11 mouse cellular contexts compared by ENCODE assay signal in genomic region chr5:149745079-149745478, GRCm38 (mm10).
DNase-seq lines count a peak whose midpoint lies in the region; ATAC-seq and TF ChIP-seq lines count a peak whose summit lies in the region.
"Had no signal": no experiment of that assay in that cellular context is flagged by ENCODE, and none has a peak within 500 bp of the region (broad histone marks: within the 10 kb centered on the region; RNA-seq: fewer than 3 reads in every experiment).

No protein-coding gene starts in this region.

- H3K27me3 ChIP-seq in forebrain, postnatal 0 days (ENCODE audit: insufficient read depth, low read length), result no peaks in the 10 kb centered on the region
- no peaks in the 10 kb centered on the region for H3K27me3 ChIP-seq in forebrain, embryonic 16.5 days (replicated peaks; ENCODE audit: control insufficient read depth, insufficient read depth, low read length)
- no peaks in the 10 kb centered on the region for H3K27me3 ChIP-seq in lung, embryonic 14.5 days (ENCODE audit: insufficient read depth, low read length)
- no peaks in the 10 kb centered on the region for H3K27me3 ChIP-seq in Patski
- H3K27me3 ChIP-seq in stomach, postnatal 0 days (ENCODE audit: control insufficient read depth, insufficient read depth, low read length), result no peaks in the 10 kb centered on the region
- H3K27me3 ChIP-seq: liver, embryonic 13.5 days; midbrain, embryonic 12.5 days had no signal

- no peak overlapping the region for H3K9ac ChIP-seq in forebrain, postnatal 0 days
- no peak overlapping the region for H3K9ac ChIP-seq in forebrain, embryonic 16.5 days (replicated peaks; ENCODE audit: low read depth, low read length)
- no peak overlapping the region for H3K9ac ChIP-seq in lung, embryonic 14.5 days
- H3K9ac ChIP-seq in stomach, postnatal 0 days (ENCODE audit: low read length), result no peak overlapping the region
- H3K9ac ChIP-seq: liver, embryonic 13.5 days; midbrain, embryonic 12.5 days had no signal

- no peak for ATAC-seq in forebrain, postnatal 0 days
- no peak for ATAC-seq in forebrain, embryonic 16.5 days
- no peak for ATAC-seq in lung, embryonic 14.5 days (ENCODE audit: insufficient read depth)
- no peak for ATAC-seq in Patski
- ATAC-seq in stomach, postnatal 0 days (ENCODE audit: low FRiP score, low TSS enrichment), result no peak
- ATAC-seq in granulocyte monocyte progenitor cell, adult 5-6 weeks (replicated peaks; ENCODE audit: poor library complexity, severe bottlenecking), result no peak

- CTCF ChIA-PET in Patski (lab: Charles Lee), result no interaction called here

- H3K9me3 ChIP-seq in forebrain, postnatal 0 days (ENCODE audit: low read length), result no peaks in the 10 kb centered on the region
- no peaks in the 10 kb centered on the region for H3K9me3 ChIP-seq in forebrain, embryonic 16.5 days (ENCODE audit: control insufficient read depth, low read length)
- H3K9me3 ChIP-seq in lung, embryonic 14.5 days (ENCODE audit: low read depth, low read length), result peaks cover 3% of the 10 kb centered on the region; the same call in 1 of the 2 replicates
- H3K9me3 ChIP-seq in stomach, postnatal 0 days (ENCODE audit: control insufficient read depth, low read length), result no peaks in the 10 kb centered on the region
- H3K9me3 ChIP-seq: liver, embryonic 13.5 days; midbrain, embryonic 12.5 days had no signal

- TF ChIP-seq CTCF in forebrain, postnatal 0 days (IDR thresholded peaks at IDR 0.05; ENCODE audit: low read depth), result peak; percentile 49
- TF ChIP-seq CTCF in lung, embryonic 14.5 days (IDR thresholded peaks at IDR 0.05; ENCODE audit: low read depth), result peak; percentile 54
- TF ChIP-seq CTCF in Patski (IDR thresholded peaks at IDR 0.05), result peak; percentile 46
- TF ChIP-seq CTCF in stomach, postnatal 0 days (IDR thresholded peaks at IDR 0.05; ENCODE audit: low read depth), result peak; percentile 51

- POLR2A ChIA-PET in Patski (lab: Charles Lee), result no interaction called here

- no peak for TF ChIP-seq EP300 in stomach, postnatal 0 days (optimal IDR thresholded peaks at IDR 0.05)

- H3K27ac ChIP-seq in forebrain, postnatal 0 days (ENCODE audit: low read depth, low read length), result no peak overlapping the region
- no peak overlapping the region for H3K27ac ChIP-seq in forebrain, embryonic 16.5 days (ENCODE audit: low read length)
- no peak overlapping the region for H3K27ac ChIP-seq in lung, embryonic 14.5 days (ENCODE audit: low read depth)
- no peak overlapping the region for H3K27ac ChIP-seq in stomach, postnatal 0 days (replicated peaks)
- H3K27ac ChIP-seq: liver, embryonic 13.5 days; midbrain, embryonic 12.5 days had no signal

- no peak for DNase-seq in forebrain, postnatal 0 days
- no peak for DNase-seq in lung, embryonic 14.5 days
- DNase-seq in lung, postnatal 25 days (ENCODE audit: low spot score), result no peak
- no peak for DNase-seq in Patski (ENCODE audit: low read depth, low spot score)
- no peak for DNase-seq in stomach, postnatal 0 days (ENCODE audit: low spot score)
- no peak for DNase-seq in gastrocnemius, adult 18-20 months (ENCODE audit: low spot score)
- DNase-seq: layer of hippocampus, postnatal 36 days; liver, embryonic 13.5 days had no signal

- H3K4me1 ChIP-seq in forebrain, postnatal 0 days (ENCODE audit: insufficient read depth), result no peaks in the 10 kb centered on the region
- no peaks in the 10 kb centered on the region for H3K4me1 ChIP-seq in forebrain, embryonic 16.5 days (replicated peaks; ENCODE audit: control insufficient read depth, insufficient read depth, low read length)
- H3K4me1 ChIP-seq in lung, embryonic 14.5 days (ENCODE audit: insufficient read depth), result no peaks in the 10 kb centered on the region
- H3K4me1 ChIP-seq in stomach, postnatal 0 days (replicated peaks; ENCODE audit: control insufficient read depth, insufficient read depth), result no peaks in the 10 kb centered on the region
- H3K4me1 ChIP-seq: liver, embryonic 13.5 days; midbrain, embryonic 12.5 days had no signal

- H3K36me3 ChIP-seq in forebrain, postnatal 0 days (ENCODE audit: insufficient read depth), result no peaks in the 10 kb centered on the region
- H3K36me3 ChIP-seq in forebrain, embryonic 16.5 days (ENCODE audit: control insufficient read depth, insufficient read depth), result 0 out of 2 replicates have a peak, but pooled peaks cover 1% of the 10 kb centered on the region
- no peaks in the 10 kb centered on the region for H3K36me3 ChIP-seq in lung, embryonic 14.5 days (ENCODE audit: insufficient read depth)
- no peaks in the 10 kb centered on the region for H3K36me3 ChIP-seq in stomach, postnatal 0 days (ENCODE audit: control insufficient read depth, insufficient read depth, low read length)

- no peak overlapping the region for H3K4me3 ChIP-seq in forebrain, postnatal 0 days (ENCODE audit: low read depth, low read length)
- H3K4me3 ChIP-seq in forebrain, embryonic 16.5 days (replicated peaks; ENCODE audit: low read length), result no peak overlapping the region
- no peak overlapping the region for H3K4me3 ChIP-seq in lung, embryonic 14.5 days (ENCODE audit: low read depth, low read length)
- no peak overlapping the region for H3K4me3 ChIP-seq in stomach, postnatal 0 days (ENCODE audit: low read depth, low read length)
- H3K4me3 ChIP-seq: liver, embryonic 13.5 days; midbrain, embryonic 12.5 days had no signal

- no peak overlapping the region for H3K4me2 ChIP-seq in forebrain, postnatal 0 days (ENCODE audit: low read depth)
- H3K4me2 ChIP-seq in forebrain, embryonic 16.5 days (ENCODE audit: low read length), result no peak overlapping the region
- no peak overlapping the region for H3K4me2 ChIP-seq in lung, embryonic 14.5 days
- no peak overlapping the region for H3K4me2 ChIP-seq in stomach, postnatal 0 days (replicated peaks; ENCODE audit: low read depth)
- H3K4me2 ChIP-seq: liver, embryonic 13.5 days; midbrain, embryonic 12.5 days had no signal

- 95% methylated on average over 9 of the region's 9 CpGs for WGBS in forebrain, postnatal 0 days
- WGBS in forebrain, embryonic 16.5 days, result 94% methylated on average over 9 of the region's 9 CpGs
- WGBS in lung, embryonic 14.5 days, result 86% methylated on average over 9 of the region's 9 CpGs
- 92% methylated on average over 9 of the region's 9 CpGs for WGBS in stomach, postnatal 0 days

- in situ Hi-C loops in Patski (cut with MboI; ENCODE audit: low pct_unique_long_range_greater_than_20kb), result no loop called here
